Mouse (Mus musculus) left cerebral cortex, postnatal 36 days (tissue): Measurements from ENCODE around the gene Ifi47. TPM values are rescaled to one million over a fixed set of nuclear protein-coding genes. Genes with fewer than 3 reads are reported as not detected.
A peak's percentile ranks its signal among the peaks of the same experiment; 100 is the strongest.

ENCODE experiments used
- DNase-seq, 2 experiments: peaks; one replicate each; pipeline ENCODE4 v3.0.0; 2021 to 2022; ENCODE audit warnings: low spot score in 2 of 2, mixed read lengths in 1 of 2
- intact Hi-C: fragments of 180-260 bp; cut with DNase I; formaldehyde crosslinking; loops from one replicate; pipeline ENCODE4 v1.15.1; 2025
- total RNA-seq, 2 experiments: library from RNA; stranded (reverse); gene quantifications; 2 replicates each; pipeline ENCODE4 v1.2.3; 2021

Gene Ifi47
- total RNA-seq, 2 experiments from 2014 or later: 0.74 TPM; not detected in 1

- intact Hi-C loops: no loop called here
- no peak for DNase-seq
Observed at GRCm38 (mm10) chr11:49087830-49088616, 11.6 kb downstream of the Ifi47 start.

- intact Hi-C loops: no loop called here
- no peak for DNase-seq
Observed at GRCm38 (mm10) chr11:49088990-49089652, 12.7 kb downstream of the Ifi47 start.

GRCm38 (mm10) chr11:49089735-49090507 lies 13.5 kb downstream of the Ifi47 start:
- no peak for DNase-seq
- intact Hi-C loops: no loop called here

GRCm38 (mm10) chr11:49090551-49090950 lies 14.2 kb downstream of the Ifi47 start:
- DNase-seq: no peak
- intact Hi-C loops: no loop called here

GRCm38 (mm10) chr11:49091171-49091570 lies 14.8 kb downstream of the Ifi47 start:
- intact Hi-C loops: no loop called here
- no peak for DNase-seq

GRCm38 (mm10) chr11:49092053-49092586 lies 15.7 kb downstream of the Ifi47 start:
- DNase-seq: no peak
- intact Hi-C loops: no loop called here

GRCm38 (mm10) chr11:49092786-49093185 lies 16.4 kb downstream of the Ifi47 start:
- intact Hi-C loops: no loop called here
- DNase-seq: no peak

GRCm38 (mm10) chr11:49093861-49094660 lies 17.7 kb downstream of the Ifi47 start:
- DNase-seq: no peak
- intact Hi-C loops: no loop called here

- DNase-seq: no peak
- intact Hi-C loops: no loop called here
Observed at GRCm38 (mm10) chr11:49095367-49095766, 19.0 kb downstream of the Ifi47 start.

- DNase-seq: no peak
- intact Hi-C loops: loop anchor here (5.0 kb wide), 2 partner anchors 172 to 313 kb away; no protein-coding TSS in a partner anchor
Observed at GRCm38 (mm10) chr11:49100409-49100808, 24.0 kb downstream of the Ifi47 start.

- no peak for DNase-seq
- intact Hi-C loops: loop anchor here (5.0 kb wide), 2 partner anchors 171 to 314 kb away; no protein-coding TSS in a partner anchor
Observed at GRCm38 (mm10) chr11:49101500-49101899, 25.1 kb downstream of the Ifi47 start.

GRCm38 (mm10) chr11:49103047-49103693 lies 26.8 kb downstream of the Ifi47 start:
- DNase-seq: peak; percentile 72 to 84
- intact Hi-C loops: loop anchor here (1.0 to 5.0 kb wide), 3 partner anchors 169 to 316 kb away; no protein-coding TSS in a partner anchor

- no peak for DNase-seq
- intact Hi-C loops: no loop called here
Observed at GRCm38 (mm10) chr11:49105752-49106151, 29.4 kb downstream of the Ifi47 start.

GRCm38 (mm10) chr11:49107650-49108537 lies 31.5 kb downstream of the Ifi47 start:
- intact Hi-C loops: no loop called here
- no peak for DNase-seq

GRCm38 (mm10) chr11:49108833-49109232 lies 32.4 kb downstream of the Ifi47 start:
- intact Hi-C loops: no loop called here
- peak in 1 of 2 experiments; percentile 11 for DNase-seq

- intact Hi-C loops: no loop called here
Observed at GRCm38 (mm10) chr11:49111000-49111399, 34.6 kb downstream of the Ifi47 start.

GRCm38 (mm10) chr11:49112624-49113219 lies 36.3 kb downstream of the Ifi47 start:
- intact Hi-C loops: no loop called here
- DNase-seq: peak; percentile 29 to 39

More at GRCm38 (mm10) chr11:49111000-49111399, 34.6 kb downstream of the Ifi47 start:
- DNase-seq: no peak
